In the genomic region with DNA sequence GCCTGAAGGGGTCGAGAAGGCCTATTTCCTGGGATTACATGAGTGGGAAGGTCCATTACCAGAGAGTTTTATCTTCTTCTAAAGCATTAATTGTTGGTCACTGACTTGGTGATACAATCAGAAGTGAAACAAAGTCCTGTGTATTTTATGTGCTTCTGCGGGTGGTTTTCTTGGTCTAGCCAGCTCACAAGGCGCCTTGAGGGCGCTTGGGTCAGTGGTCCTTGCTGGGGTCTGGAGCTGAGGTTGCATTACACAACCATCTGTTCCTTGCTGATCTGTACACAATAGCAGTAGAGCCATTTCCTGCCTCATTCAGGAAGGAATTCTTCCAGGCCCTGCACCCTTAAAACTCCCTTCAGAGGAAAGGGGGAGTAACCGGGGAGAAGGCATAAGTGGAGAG, we compare ENCODE assay signal across 26 mouse cellular contexts.
DNase-seq lines count a peak whose midpoint lies in the region; ATAC-seq and TF ChIP-seq lines count a peak whose summit lies in the region.
"Had no signal": no experiment of that assay in that cellular context is flagged by ENCODE, and none has a peak within 500 bp of the region (broad histone marks: within the 10 kb centered on the region; RNA-seq: fewer than 3 reads in every experiment).

No protein-coding gene starts in this region.

- 0 out of 2 replicates have a peak, but pooled peaks have one; percentile 73 for ATAC-seq in lung, embryonic 14.5 days (ENCODE audit: insufficient read depth)
- peak; percentile 61; the same call in 1 of the 2 replicates for ATAC-seq in lung, postnatal 0 days
- ATAC-seq in activated CD4-positive, CD25-positive, alpha-beta regulatory T cell, adult 4 months: no peak
- ATAC-seq: inflammation-experienced regulatory T-cells, adult 6 months; Patski had no signal

- H3K4me2 ChIP-seq in lung, embryonic 14.5 days: no peak overlapping the region
- H3K4me2 ChIP-seq in lung, postnatal 0 days (replicated peaks; ENCODE audit: low read depth, low read length): no peak overlapping the region
- H3K4me2 ChIP-seq: embryonic facial prominence, embryonic 12.5 days; heart, embryonic 15.5 days; liver, embryonic 13.5 days; neural tube, embryonic 15.5 days had no signal

- TF ChIP-seq CTCF in lung, embryonic 14.5 days (IDR thresholded peaks at IDR 0.05; ENCODE audit: low read depth): no peak
- no peak for TF ChIP-seq CTCF in lung, adult 2 months (IDR thresholded peaks at IDR 0.05; ENCODE audit: insufficient read depth, low read length)
- TF ChIP-seq CTCF in lung, postnatal 0 days (IDR thresholded peaks at IDR 0.05): no peak

- no peaks in the 10 kb centered on the region for H3K9me3 ChIP-seq in lung, embryonic 14.5 days (ENCODE audit: low read depth, low read length)
- H3K9me3 ChIP-seq in lung, postnatal 0 days (ENCODE audit: low read length): no peaks in the 10 kb centered on the region
- H3K9me3 ChIP-seq: embryonic facial prominence, embryonic 12.5 days; G1E; heart, embryonic 15.5 days; liver, embryonic 13.5 days; midbrain, embryonic 10.5 days; neural tube, embryonic 15.5 days had no signal

- H3K9ac ChIP-seq in lung, embryonic 14.5 days: no peak overlapping the region
- H3K9ac ChIP-seq in lung, postnatal 0 days (replicated peaks; ENCODE audit: low read depth): no peak overlapping the region
- H3K9ac ChIP-seq: embryonic facial prominence, embryonic 12.5 days; heart, embryonic 15.5 days; liver, embryonic 13.5 days; neural tube, embryonic 15.5 days had no signal

- peak overlapping the region; percentile 33; the same call in 1 of the 2 replicates for H3K27ac ChIP-seq in lung, embryonic 14.5 days (ENCODE audit: low read depth)
- no peak overlapping the region for H3K27ac ChIP-seq in lung, postnatal 0 days (ENCODE audit: low read length)
- H3K27ac ChIP-seq: embryonic facial prominence, embryonic 12.5 days; heart, embryonic 15.5 days; liver, embryonic 13.5 days; midbrain, embryonic 10.5 days; neural tube, embryonic 15.5 days had no signal

- TF ChIP-seq EP300 in lung, postnatal 0 days (IDR thresholded peaks at IDR 0.05): no peak

- no peak for TF ChIP-seq POLR2A in lung, adult 2 months (IDR thresholded peaks at IDR 0.05; ENCODE audit: borderline replicate concordance, extremely low read depth, low read depth, low read length)

- peak; percentile 85 for DNase-seq in lung, embryonic 14.5 days
- DNase-seq in lung, adult 2 months: no peak
- DNase-seq in forelimb bud, embryonic 11.5 days (ENCODE audit: low read depth, low spot score): peak; percentile 69
- DNase-seq in lung, postnatal 0 days (ENCODE audit: low spot score): peak; percentile 53
- no peak for DNase-seq in spleen, postnatal 36 days (ENCODE audit: low spot score in 2 of 2)
- DNase-seq in layer of hippocampus, postnatal 10 days (ENCODE audit: low spot score in 2 of 2): no peak
- DNase-seq: adrenal gland, adult 2 months; B cell, adult 2 months; cerebellum, adult 2 months; heart, postnatal 36 days; kidney, adult 2 months; kidney, postnatal 10 days; liver, embryonic 13.5 days; right cerebral cortex, adult 18-20 months; right cerebral cortex, postnatal 4 days; thymus, adult 18-20 months; thymus, postnatal 36 days had no signal

- no peaks in the 10 kb centered on the region for H3K36me3 ChIP-seq in lung, embryonic 14.5 days (ENCODE audit: insufficient read depth)
- no peaks in the 10 kb centered on the region for H3K36me3 ChIP-seq in lung, postnatal 0 days (ENCODE audit: insufficient read depth, low read length)
- H3K36me3 ChIP-seq: embryonic facial prominence, embryonic 12.5 days; G1E; heart, embryonic 15.5 days; liver, embryonic 13.5 days; midbrain, embryonic 10.5 days; neural tube, embryonic 15.5 days had no signal

- no peak overlapping the region for H3K4me3 ChIP-seq in lung, embryonic 14.5 days (ENCODE audit: low read depth, low read length)
- no peak overlapping the region for H3K4me3 ChIP-seq in lung, adult 2 months (replicated peaks; ENCODE audit: extremely low read depth, low read depth, low read length)
- no peak overlapping the region for H3K4me3 ChIP-seq in lung, postnatal 0 days (ENCODE audit: low read depth, low read length)
- H3K4me3 ChIP-seq: embryonic facial prominence, embryonic 12.5 days; heart, embryonic 15.5 days; liver, embryonic 13.5 days; midbrain, embryonic 10.5 days; neural tube, embryonic 15.5 days had no signal

- no peaks in the 10 kb centered on the region for H3K27me3 ChIP-seq in lung, embryonic 14.5 days (ENCODE audit: insufficient read depth, low read length)
- no peaks in the 10 kb centered on the region for H3K27me3 ChIP-seq in lung, postnatal 0 days (replicated peaks; ENCODE audit: insufficient read depth, low read length)
- H3K27me3 ChIP-seq: CH12.LX; embryonic facial prominence, embryonic 12.5 days; heart, embryonic 15.5 days; liver, embryonic 13.5 days had no signal

- H3K4me1 ChIP-seq in lung, embryonic 14.5 days (ENCODE audit: insufficient read depth): peaks cover 4% of the 10 kb centered on the region; the same call in 1 of the 2 replicates
- no peaks in the 10 kb centered on the region; the same call in 1 of the 2 replicates for H3K4me1 ChIP-seq in lung, adult 2 months (ENCODE audit: control insufficient read depth, insufficient read depth, low read length)
- H3K4me1 ChIP-seq in lung, postnatal 0 days (ENCODE audit: insufficient read depth, low read depth, low read length): peaks cover 4% of the 10 kb centered on the region; the same call in 1 of the 2 replicates
- H3K4me1 ChIP-seq: embryonic facial prominence, embryonic 12.5 days; liver, embryonic 13.5 days; neural tube, embryonic 15.5 days had no signal

- 36% methylated on average over 5 of the region's 5 CpGs for WGBS in lung, embryonic 14.5 days
- WGBS in lung, adult 2 months: 43% methylated on average over 5 of the region's 5 CpGs
- 42% methylated on average over 5 of the region's 5 CpGs for WGBS in lung, postnatal 0 days

Comparison
In these comparisons a context has a peak if more than half of its experiments do, and no peak if none do; other contexts are left out.
1. DNase-seq: peak in lung, embryonic 14.5 days (single experiment), forelimb bud, embryonic 11.5 days (single experiment) and lung, postnatal 0 days (single experiment); none in lung, adult 2 months (single experiment), spleen, postnatal 36 days (0 of 2) and layer of hippocampus, postnatal 10 days (0 of 2).